Mouse (Mus musculus) right cerebral cortex, postnatal 4 days (tissue): ENCODE data around the gene Ptpn6.
"Not testable (repeated sequence)": the region's sequence is repeated elsewhere in the genome, so short reads cannot be mapped to it uniquely, and the experiment has no call there.

Experiments
- DNase-seq: peaks from one replicate; pipeline ENCODE4 v3.0.0-alpha.2; 2022

Gene Ptpn6

DNA sequence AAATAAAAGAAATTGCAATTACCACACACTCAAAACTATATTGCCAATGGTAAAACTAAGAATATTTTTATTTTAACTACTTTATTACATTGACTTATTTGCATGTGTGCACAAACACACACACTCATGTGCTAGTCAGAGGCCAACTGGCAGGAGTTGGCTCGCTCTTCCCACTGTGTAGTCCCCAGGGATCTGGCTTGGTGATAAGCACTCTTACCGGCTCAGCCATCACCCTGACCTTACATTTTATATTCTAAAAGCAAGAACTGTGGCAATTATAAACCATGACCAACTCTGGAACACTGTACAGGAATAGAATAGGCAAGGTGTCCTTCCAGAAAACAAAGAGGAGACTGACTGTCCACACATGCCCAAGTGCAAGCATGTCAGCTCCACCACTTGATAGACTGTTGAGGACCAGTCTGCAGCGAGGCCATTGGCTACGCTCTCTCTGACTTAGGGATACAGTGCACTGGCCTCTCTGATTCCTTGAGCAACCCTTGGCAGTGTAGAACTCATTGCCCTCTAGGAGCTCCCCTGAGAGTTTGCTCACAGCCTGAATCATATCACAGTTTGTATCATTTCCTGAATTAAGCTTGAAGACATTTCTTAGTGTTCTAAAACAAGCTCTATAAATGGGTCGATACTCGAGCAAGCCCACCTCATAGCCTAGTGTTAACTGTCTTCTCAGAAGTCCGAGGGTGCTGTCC is 41.9 kb downstream of the Ptpn6 start:
- no peak for DNase-seq

GRCm38 (mm10) chr6:124694166-124694955 is 44.2 kb downstream of the Ptpn6 start:
- peak; percentile 65 for DNase-seq

DNA sequence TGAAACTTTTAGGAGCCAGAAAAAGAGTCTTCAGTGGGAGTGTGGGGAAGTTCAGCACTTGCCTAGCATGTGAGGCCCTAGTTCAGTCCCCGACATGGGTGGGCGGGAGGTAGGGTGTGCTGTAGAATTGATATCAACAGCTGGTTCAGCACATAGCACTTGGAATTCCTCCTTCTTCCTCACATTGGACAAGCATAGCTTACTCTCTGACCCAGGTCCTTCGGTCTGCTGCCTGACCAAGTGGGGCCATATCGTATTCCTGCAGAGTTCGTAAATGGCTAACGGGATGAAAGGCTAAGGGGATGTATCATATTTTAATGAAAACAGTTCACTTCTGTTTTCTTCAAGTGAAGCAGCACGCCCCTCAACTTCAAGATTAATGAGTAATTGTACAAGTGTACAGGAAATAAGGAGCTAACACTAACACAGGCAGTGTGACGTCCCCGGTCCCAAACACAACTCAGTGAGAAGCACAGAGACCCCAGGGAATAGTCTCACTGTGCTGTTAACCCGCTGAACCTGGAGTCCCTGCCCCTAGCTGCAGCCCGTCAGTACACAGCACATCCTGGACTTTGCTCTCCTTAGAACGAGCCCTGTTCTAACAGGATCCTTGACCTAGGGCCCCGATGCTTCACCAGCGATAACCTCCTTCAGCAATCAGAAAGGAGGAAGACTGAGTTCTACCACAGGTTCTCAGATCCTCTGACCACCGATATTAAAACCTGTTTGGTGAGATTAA is 45.1 kb downstream of the Ptpn6 start:
- DNase-seq = no peak

DNA sequence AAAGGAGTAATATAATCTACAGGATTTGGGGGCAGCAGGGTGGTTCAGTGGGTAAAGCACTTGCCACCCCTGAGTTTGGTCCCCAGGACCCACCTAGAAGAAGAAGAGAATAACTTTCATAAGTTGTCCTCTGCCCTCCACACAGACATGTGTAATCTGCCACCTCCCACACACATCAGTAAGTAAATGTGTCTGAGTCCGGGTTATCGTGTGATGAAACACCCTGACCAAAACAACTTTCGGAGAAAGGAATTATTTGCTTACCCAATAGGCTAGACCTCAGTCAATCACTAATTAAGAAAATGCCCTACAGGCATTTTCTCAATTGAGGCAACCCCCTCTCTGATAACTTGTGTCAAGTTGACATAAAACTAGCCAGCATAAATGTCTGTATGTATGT is 48.0 kb downstream of the Ptpn6 start:
- no peak for DNase-seq

DNA sequence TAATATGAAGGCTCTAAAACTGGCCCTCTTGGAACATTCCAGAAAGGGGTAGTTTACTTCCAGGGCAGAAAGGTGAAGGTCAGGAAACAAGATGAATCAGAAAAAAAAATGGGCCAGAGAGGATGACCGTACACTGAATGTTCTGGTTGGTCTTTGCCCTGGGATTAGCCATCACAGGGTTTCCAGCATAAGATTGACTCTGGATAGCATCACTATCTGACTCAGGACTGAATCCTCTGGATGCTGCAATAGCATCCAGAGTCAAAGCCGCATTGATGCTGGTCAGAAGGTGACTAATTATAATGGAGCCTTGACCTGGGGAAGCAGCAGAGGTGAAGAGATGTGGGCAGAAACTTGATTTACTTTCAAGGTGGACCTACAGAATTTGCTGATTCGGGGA is 49.5 kb downstream of the Ptpn6 start:
- DNase-seq = no peak

GRCm38 (mm10) chr6:124688151-124688758 is 50.3 kb downstream of the Ptpn6 start:
- no peak for DNase-seq

DNA sequence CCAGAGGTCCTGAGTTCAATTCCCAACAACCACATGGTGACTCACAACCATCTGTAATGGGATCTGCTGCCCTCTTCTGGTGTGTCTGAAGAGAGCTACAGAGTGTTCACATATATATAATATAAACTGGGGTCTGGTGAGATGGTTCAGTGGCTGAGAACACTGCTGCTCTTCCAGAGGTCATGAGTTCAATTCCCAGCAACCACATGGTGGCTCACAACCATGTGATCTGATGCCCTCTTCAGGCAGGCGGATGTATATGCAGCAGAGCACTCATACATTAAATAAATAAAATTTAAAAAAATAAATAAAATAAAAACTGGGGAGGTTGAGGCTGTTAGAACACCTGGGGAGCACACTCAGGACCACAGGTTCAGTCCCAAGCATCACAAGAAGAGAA is 51.9 kb downstream of the Ptpn6 start:
- not testable (repeated sequence) for DNase-seq

GRCm38 (mm10) chr6:124685606-124686386 is 52.7 kb downstream of the Ptpn6 start:
- no peak for DNase-seq

GRCm38 (mm10) chr6:124683591-124684417 is 54.7 kb downstream of the Ptpn6 start:
- no peak for DNase-seq

DNA sequence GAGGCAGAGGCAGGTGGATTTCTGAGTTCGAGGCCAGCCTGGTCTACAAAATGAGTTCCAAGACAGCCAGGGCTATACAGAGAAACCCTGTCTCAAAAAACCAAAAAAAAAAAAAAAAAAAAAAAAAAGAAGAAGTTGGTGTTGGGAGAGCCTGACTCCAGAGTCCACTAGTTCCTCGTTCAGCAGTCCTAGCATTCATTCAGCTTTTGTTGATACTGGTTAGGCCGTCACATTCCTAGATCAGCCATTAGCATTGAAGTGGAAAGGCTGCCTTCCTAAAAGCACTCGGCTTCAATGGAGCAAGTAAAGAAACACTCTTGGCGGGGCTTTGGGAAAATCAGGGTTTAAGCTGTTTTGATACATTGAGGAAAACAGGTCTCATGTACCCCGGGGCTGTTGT is 56.2 kb downstream of the Ptpn6 start:
- not testable (repeated sequence) for DNase-seq

DNA sequence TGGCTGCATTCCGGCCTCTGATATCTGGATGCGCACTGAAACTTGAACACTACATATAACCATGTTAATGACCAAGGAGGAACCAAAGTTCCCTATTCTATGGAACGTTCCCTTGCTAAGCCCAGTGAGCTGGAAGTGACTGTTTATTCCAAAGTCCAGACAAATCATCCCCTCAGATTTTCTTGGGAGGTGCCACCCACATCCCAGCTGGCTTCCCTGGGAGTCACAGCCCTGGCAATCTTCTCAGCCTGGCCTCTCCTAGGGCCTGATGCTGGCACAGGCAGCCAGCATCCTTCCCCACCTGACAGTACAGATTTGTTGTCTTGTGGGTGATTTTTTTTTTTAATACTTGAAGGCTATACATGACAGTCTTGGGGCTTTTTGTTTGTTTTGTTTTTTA is 59.0 kb downstream of the Ptpn6 start:
- DNase-seq = no peak

DNA sequence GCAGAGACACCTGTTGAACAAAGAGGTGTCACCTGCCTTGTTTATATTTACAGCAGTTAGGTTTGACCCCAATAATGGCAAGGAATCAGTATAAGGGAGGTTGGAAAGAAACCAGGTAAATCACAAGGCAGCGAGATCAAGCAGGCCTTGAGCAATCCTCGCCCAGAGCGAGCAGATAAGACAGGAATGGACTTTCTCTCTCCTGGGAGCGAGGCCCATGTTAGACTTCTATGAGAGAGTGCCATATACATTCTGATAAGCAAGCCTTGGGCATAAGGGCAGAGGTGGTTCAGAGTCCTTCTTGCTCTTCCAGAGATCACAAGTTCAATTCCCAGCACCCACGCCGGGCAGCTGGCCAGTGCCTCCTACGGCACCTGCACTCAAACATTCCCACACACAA is 59.7 kb downstream of the Ptpn6 start:
- no peak for DNase-seq

- no peak for DNase-seq
Measured at GRCm38 (mm10) chr6:124676171-124676570, 62.3 kb downstream of the Ptpn6 start.

DNA sequence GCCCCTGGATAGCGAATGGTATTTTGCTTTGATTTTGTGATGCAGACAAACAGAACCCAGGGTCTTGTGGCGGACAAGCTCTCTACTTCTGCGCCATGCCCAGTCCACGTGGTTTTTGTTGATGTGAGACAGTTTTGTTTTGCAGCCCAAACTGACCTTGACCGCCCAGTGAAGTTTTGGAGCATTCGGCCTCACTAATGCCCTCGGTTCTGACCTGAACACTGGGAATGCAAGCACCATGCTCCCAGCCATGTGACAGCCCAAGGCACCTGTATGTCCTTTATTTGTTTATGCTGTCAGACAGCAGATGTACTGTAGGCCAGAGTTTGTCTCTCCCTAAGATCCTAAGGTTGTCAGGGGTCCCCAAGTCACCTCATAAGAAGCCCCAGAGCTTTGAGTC is 63.9 kb downstream of the Ptpn6 start:
- no peak for DNase-seq

DNA sequence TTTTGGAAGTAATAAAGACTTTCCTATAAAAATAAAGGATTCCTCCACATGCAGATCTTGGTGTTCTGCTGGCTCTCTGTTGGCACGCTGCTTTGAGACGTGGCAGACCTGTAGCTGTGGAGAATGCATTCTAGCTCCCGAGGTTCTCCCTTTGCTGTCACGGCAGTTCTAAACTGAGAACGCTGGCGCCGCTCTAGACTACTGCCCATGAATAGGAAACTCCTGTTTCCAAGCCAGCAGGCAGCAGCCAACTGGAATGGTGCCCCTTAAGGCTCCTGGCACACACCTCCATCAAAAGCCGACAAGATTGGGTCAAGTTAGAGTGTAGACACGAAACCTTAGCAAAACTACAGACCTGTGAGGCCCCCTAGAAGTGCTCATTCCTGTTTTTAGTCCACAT is 64.9 kb downstream of the Ptpn6 start:
- no peak for DNase-seq

GRCm38 (mm10) chr6:124672100-124672499 is 66.4 kb downstream of the Ptpn6 start:
- DNase-seq = no peak
